Mouse (Mus musculus): Measurements from ENCODE around the gene Asb2. TPM values are rescaled to one million over a fixed set of nuclear protein-coding genes. Genes with fewer than 3 reads are reported as not detected.

Gene Asb2
- total and polyA plus RNA-seq, 3 experiments = 0.05 TPM; not detected in 2

DNA sequence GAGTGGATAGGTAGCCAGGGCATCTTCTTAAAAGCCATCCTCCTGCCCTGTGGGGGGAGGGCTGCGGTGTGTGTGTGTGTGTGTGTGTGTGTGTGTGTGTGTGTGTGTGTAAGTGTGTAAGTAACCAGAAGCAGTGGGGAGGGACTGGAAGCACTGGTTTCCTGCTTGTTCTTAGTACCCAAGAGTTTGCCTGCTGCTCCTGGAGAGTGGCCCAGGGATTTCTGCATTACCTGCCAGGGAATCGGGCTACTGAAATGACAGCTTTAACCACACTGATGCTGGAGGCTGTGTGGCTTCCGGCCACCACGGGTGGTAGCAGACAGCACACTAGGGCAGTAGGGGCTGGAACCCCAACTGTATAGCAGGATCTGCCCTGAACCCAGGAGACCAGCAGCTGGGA, 34.2 kb upstream of the Asb2 start:
- no peaks in the 10 kb centered on the region for H3K27me3 ChIP-seq (ENCODE audit: insufficient read depth, low read length)
- ATAC-seq (ENCODE audit: extremely low read depth, insufficient number of reproducible peaks, low FRiP score, poor library complexity, severe bottlenecking) = no peak
- H3K4me3 ChIP-seq (ENCODE audit: low read depth, low read length) = peak overlapping the region; percentile 83; the same call in 1 of the 2 replicates
- DNase-seq (ENCODE audit: low spot score) = no peak
- no peaks in the 10 kb centered on the region for H3K9me3 ChIP-seq (replicated peaks)
- H3K36me3 ChIP-seq (replicated peaks) = peaks cover 35% of the 10 kb centered on the region
- TF ChIP-seq CTCF (IDR thresholded peaks at IDR 0.05; ENCODE audit: low read depth, low read length) (no peak), TAL1 (conservative IDR thresholded peaks at IDR 0.05; ENCODE audit: low read depth, low read length) (no peak), GATA1 (IDR thresholded peaks at IDR 0.05; ENCODE audit: borderline replicate concordance, low read length) (no peak), POLR2AphosphoS5 (IDR thresholded peaks at IDR 0.05; ENCODE audit: insufficient replicate concordance, low read depth, low read length) (no peak), GATA2 (IDR thresholded peaks at IDR 0.05; ENCODE audit: borderline replicate concordance, low read depth, low read length) (no peak)
- peaks cover 78% of the 10 kb centered on the region for H3K4me1 ChIP-seq (ENCODE audit: insufficient read depth, low read depth, low read length)

- peaks cover 32% of the 10 kb centered on the region for H3K36me3 ChIP-seq (replicated peaks)
- ATAC-seq (ENCODE audit: extremely low read depth, insufficient number of reproducible peaks, low FRiP score, poor library complexity, severe bottlenecking) (no peak), DNase-seq (ENCODE audit: low spot score) (peak; percentile 40)
- H3K27me3 ChIP-seq (ENCODE audit: insufficient read depth, low read length) = no peaks in the 10 kb centered on the region
- H3K4me1 ChIP-seq (ENCODE audit: insufficient read depth, low read depth, low read length) = peaks cover 78% of the 10 kb centered on the region
- H3K4me3 ChIP-seq (ENCODE audit: low read depth, low read length) = peak overlapping the region; percentile 83
- no peak for TF ChIP-seq CTCF (IDR thresholded peaks at IDR 0.05; ENCODE audit: low read depth, low read length)
- H3K9me3 ChIP-seq (replicated peaks) = no peaks in the 10 kb centered on the region
Measured at GRCm38 (mm10) chr12:103389348-103389727, 33.5 kb upstream of the Asb2 start.

DNA sequence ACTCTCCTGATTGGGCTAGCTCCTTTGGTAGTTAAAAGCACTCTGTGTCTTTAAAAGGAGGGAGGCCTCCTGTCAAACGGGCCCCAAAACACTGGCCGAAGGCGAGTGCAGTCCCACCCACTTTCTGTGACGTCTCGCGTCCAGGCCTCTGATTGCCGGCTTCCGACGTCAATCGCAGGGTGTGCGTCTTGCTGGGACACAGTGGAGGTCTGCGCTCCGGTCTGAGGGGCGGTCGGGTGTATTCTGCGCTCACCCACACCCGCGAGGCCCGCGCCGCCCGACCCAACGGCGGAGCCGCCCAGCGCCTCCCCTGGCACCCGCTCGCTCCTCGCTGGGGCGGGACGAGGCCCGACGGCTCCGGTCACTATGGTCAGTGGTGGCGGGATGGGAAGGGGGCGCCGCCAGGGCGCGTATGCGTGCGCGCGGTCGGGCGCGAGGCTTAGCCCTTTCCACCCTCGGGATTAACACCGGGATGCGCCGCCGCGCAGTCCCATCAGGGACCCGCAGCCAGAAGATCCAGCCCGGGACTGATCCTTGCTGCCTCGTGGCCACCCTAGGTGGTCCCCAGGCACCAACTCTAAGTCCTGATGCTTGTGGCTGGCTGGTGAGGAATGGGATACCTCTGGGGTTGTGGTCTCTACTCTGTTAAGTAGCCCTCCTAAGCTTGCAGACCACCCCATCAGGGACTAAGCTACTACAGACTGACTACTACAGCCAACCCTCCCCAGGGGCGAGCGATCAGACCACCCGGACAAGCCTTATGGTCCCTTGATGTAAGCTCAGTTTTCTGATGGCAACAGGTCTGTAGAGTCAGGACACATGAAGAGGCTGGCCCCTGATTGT, 32.9 kb upstream of the Asb2 start, which contains the start of gene Otub2:
Gene Otub2, plus strand, starts transcription at position 178 of the 843 bp plus-strand sequence.
- H3K4me3 ChIP-seq (ENCODE audit: low read depth, low read length) = peak within 1 kb of the TSS; percentile 83
- peak; percentile 89 for ATAC-seq (ENCODE audit: extremely low read depth, insufficient number of reproducible peaks, low FRiP score, poor library complexity, severe bottlenecking)
- TF ChIP-seq TAL1 (conservative IDR thresholded peaks at IDR 0.05; ENCODE audit: low read depth, low read length) = no peak
- TF ChIP-seq GATA1 (IDR thresholded peaks at IDR 0.05; ENCODE audit: borderline replicate concordance, low read length) = no peak
- TF ChIP-seq CTCF (IDR thresholded peaks at IDR 0.05; ENCODE audit: low read depth, low read length) = no peak
- no peak for TF ChIP-seq POLR2AphosphoS5 (IDR thresholded peaks at IDR 0.05; ENCODE audit: insufficient replicate concordance, low read depth, low read length)
- no peak for TF ChIP-seq GATA2 (IDR thresholded peaks at IDR 0.05; ENCODE audit: borderline replicate concordance, low read depth, low read length)
- H3K9me3 ChIP-seq (replicated peaks) = no peaks in the 10 kb centered on the region
- H3K27me3 ChIP-seq (ENCODE audit: insufficient read depth, low read length) = no peaks in the 10 kb centered on the region
- DNase-seq (ENCODE audit: low spot score) = peak; percentile 98
- H3K36me3 ChIP-seq (replicated peaks) = peaks cover 29% of the 10 kb centered on the region
- peaks cover 76% of the 10 kb centered on the region for H3K4me1 ChIP-seq (ENCODE audit: insufficient read depth, low read depth, low read length)

GRCm38 (mm10) chr12:103380226-103380625, 24.4 kb upstream of the Asb2 start:
- no peak for TF ChIP-seq CTCF (IDR thresholded peaks at IDR 0.05; ENCODE audit: low read depth, low read length)
- no peak for TF ChIP-seq TAL1 (conservative IDR thresholded peaks at IDR 0.05; ENCODE audit: low read depth, low read length)
- TF ChIP-seq POLR2AphosphoS5 (IDR thresholded peaks at IDR 0.05; ENCODE audit: insufficient replicate concordance, low read depth, low read length) = no peak
- TF ChIP-seq GATA2 (IDR thresholded peaks at IDR 0.05; ENCODE audit: borderline replicate concordance, low read depth, low read length) = no peak
- TF ChIP-seq GATA1 (IDR thresholded peaks at IDR 0.05; ENCODE audit: borderline replicate concordance, low read length) = no peak
- ATAC-seq (ENCODE audit: extremely low read depth, insufficient number of reproducible peaks, low FRiP score, poor library complexity, severe bottlenecking) (no peak), DNase-seq (ENCODE audit: low spot score) (no peak)
- Histone ChIP-seq H3K36me3 (replicated peaks) (no peaks in the 10 kb centered on the region), H3K9me3 (replicated peaks) (no peaks in the 10 kb centered on the region), H3K4me1 (ENCODE audit: insufficient read depth, low read depth, low read length) (peaks cover 50% of the 10 kb centered on the region), H3K27me3 (ENCODE audit: insufficient read depth, low read length) (peaks cover 2% of the 10 kb centered on the region; the same call in 1 of the 2 replicates), H3K4me3 (ENCODE audit: low read depth, low read length) (no peak overlapping the region)

DNA sequence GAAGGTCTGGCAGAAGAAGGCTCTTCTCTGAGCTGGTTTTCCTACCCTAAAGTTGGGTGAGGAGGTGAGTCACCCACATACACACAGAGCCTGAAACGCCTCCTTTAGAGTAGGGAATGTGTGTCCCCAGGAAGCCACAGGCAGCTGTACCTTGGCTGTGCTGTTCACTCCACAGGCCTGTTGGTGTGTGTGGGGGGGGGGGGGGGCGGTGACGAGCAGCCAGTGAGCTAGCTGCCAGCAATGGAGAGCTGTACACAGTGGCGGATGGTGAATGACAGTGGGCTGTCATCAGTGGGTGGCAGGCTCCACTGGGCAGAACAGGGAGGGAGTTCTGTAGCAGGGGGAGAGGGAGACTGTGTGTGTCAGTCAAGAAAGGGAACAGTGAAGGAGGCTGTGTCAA, 21.0 kb upstream of the Asb2 start:
- no peak overlapping the region for H3K4me3 ChIP-seq (ENCODE audit: low read depth, low read length)
- H3K36me3 ChIP-seq (replicated peaks) = no peaks in the 10 kb centered on the region
- H3K4me1 ChIP-seq (ENCODE audit: insufficient read depth, low read depth, low read length) = peaks cover 68% of the 10 kb centered on the region
- DNase-seq (ENCODE audit: low spot score) = peak; percentile 41
- no peak for TF ChIP-seq TAL1 (conservative IDR thresholded peaks at IDR 0.05; ENCODE audit: low read depth, low read length)
- TF ChIP-seq GATA1 (IDR thresholded peaks at IDR 0.05; ENCODE audit: borderline replicate concordance, low read length) = no peak
- no peak for TF ChIP-seq CTCF (IDR thresholded peaks at IDR 0.05; ENCODE audit: low read depth, low read length)
- TF ChIP-seq POLR2AphosphoS5 (IDR thresholded peaks at IDR 0.05; ENCODE audit: insufficient replicate concordance, low read depth, low read length) = no peak
- no peak for TF ChIP-seq GATA2 (IDR thresholded peaks at IDR 0.05; ENCODE audit: borderline replicate concordance, low read depth, low read length)
- no peak for ATAC-seq (ENCODE audit: extremely low read depth, insufficient number of reproducible peaks, low FRiP score, poor library complexity, severe bottlenecking)
- no peaks in the 10 kb centered on the region for H3K9me3 ChIP-seq (replicated peaks)
- H3K27me3 ChIP-seq (ENCODE audit: insufficient read depth, low read length) = no peaks in the 10 kb centered on the region

DNA sequence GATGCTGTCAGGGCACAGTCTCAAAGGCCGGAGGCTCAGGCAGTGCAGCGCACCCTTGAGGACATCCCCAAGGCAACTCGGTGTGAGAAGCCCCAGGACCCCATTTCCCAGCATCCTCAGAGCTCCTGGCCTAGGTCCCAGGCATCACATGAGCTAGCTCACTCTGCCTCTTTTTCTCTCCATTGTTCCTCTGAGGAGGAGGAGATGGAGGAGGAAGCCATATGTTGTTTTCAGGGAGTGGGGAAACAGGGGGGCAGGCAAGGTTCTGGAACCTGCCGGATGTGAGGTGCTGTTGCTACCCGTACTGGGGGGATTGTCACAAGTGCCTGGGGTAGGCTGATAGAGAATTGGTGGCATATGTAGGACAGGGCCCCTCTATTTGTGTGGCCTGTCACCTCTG, 20.3 kb upstream of the Asb2 start:
- ATAC-seq (ENCODE audit: extremely low read depth, insufficient number of reproducible peaks, low FRiP score, poor library complexity, severe bottlenecking) (no peak), DNase-seq (ENCODE audit: low spot score) (no peak)
- Histone ChIP-seq H3K36me3 (replicated peaks) (no peaks in the 10 kb centered on the region), H3K9me3 (replicated peaks) (no peaks in the 10 kb centered on the region), H3K4me1 (ENCODE audit: insufficient read depth, low read depth, low read length) (peaks cover 72% of the 10 kb centered on the region), H3K27me3 (ENCODE audit: insufficient read depth, low read length) (peaks cover under 1% of the 10 kb centered on the region), H3K4me3 (ENCODE audit: low read depth, low read length) (no peak overlapping the region)
- TF ChIP-seq TAL1 (conservative IDR thresholded peaks at IDR 0.05; ENCODE audit: low read depth, low read length) (no peak), POLR2AphosphoS5 (IDR thresholded peaks at IDR 0.05; ENCODE audit: insufficient replicate concordance, low read depth, low read length) (no peak), GATA2 (IDR thresholded peaks at IDR 0.05; ENCODE audit: borderline replicate concordance, low read depth, low read length) (no peak), CTCF (IDR thresholded peaks at IDR 0.05; ENCODE audit: low read depth, low read length) (no peak), GATA1 (IDR thresholded peaks at IDR 0.05; ENCODE audit: borderline replicate concordance, low read length) (no peak)

Measured in G1E (cell line).